Mouse (Mus musculus) thymus, adult 2 months (tissue): ENCODE measurements around the gene Kif26a. TPM values are rescaled to one million over a fixed set of nuclear protein-coding genes. Genes with fewer than 3 reads are reported as not detected.

Source experiments
- DNase-seq: peaks from one replicate; pipeline ENCODE4 v3.0.0; 2021
- H3K27ac ChIP-seq: fragments of 200-500 bp; 2 replicates; pipeline ENCODE4 v1.5.1; 2012; ENCODE audit warnings: low read length, control low read depth; ENCODE audit not compliant: control insufficient read depth, insufficient read depth
- H3K27me3 ChIP-seq: fragments of 200-500 bp; 2 replicates; pipeline ENCODE4 v1.6.1; 2012; ENCODE audit warnings: mild to moderate bottlenecking, low read length, moderate library complexity, mixed read lengths; ENCODE audit not compliant: control insufficient read depth, insufficient read depth
- H3K36me3 ChIP-seq: fragments of 200-500 bp; 2 replicates; pipeline ENCODE4 v1.6.1; 2012; ENCODE audit warnings: mild to moderate bottlenecking, low read length, moderate library complexity; ENCODE audit not compliant: control insufficient read depth, insufficient read depth
- H3K4me1 ChIP-seq: fragments of 200-500 bp; replicated peaks from 2 replicates; pipeline ENCODE4 v1.6.1; 2012; ENCODE audit warnings: low read length; ENCODE audit not compliant: control insufficient read depth, insufficient read depth
- H3K4me3 ChIP-seq: fragments of 200-500 bp; 2 replicates; pipeline ENCODE4 v1.5.1; 2012; ENCODE audit warnings: mild to moderate bottlenecking, low read length, control low read depth, moderate library complexity; ENCODE audit not compliant: control insufficient read depth, insufficient read depth
- CTCF ChIP-seq: fragments of 200-500 bp; IDR thresholded peaks from 2 replicates; pipeline ENCODE4 v1.5.1; 2012; ENCODE audit warnings: mild to moderate bottlenecking, control low read depth, low read length, moderate library complexity, borderline replicate concordance; ENCODE audit not compliant: control insufficient read depth, poor library complexity, insufficient read depth; ENCODE audit errors: extremely low read depth
- POLR2A ChIP-seq: fragments of 200-500 bp; IDR thresholded peaks from 2 replicates; pipeline ENCODE4 v1.6.1; 2012; ENCODE audit warnings: mild to moderate bottlenecking, low read length, control low read depth, moderate library complexity; ENCODE audit not compliant: control insufficient read depth, poor library complexity, insufficient read depth; ENCODE audit errors: extremely low read depth
- WGBS: fragments of 180-500 bp; shearing (Covaris S2); methylation state at CpG from one replicate; pipeline ENCODE4 v1.1.7; 2018; 5-methylcytosine and 5-hydroxymethylcytosine counted together
- polyA plus RNA-seq: library from polyadenylated mRNA; depleted of rRNA; stranded (reverse); fragments of >200 nt; gene quantifications from 2 replicates; pipeline ENCODE4 v1.2.3, GENCODE M21; 2012

Kif26a gene
- polyA plus RNA-seq, 1 experiment, result 6.6 TPM

DNA sequence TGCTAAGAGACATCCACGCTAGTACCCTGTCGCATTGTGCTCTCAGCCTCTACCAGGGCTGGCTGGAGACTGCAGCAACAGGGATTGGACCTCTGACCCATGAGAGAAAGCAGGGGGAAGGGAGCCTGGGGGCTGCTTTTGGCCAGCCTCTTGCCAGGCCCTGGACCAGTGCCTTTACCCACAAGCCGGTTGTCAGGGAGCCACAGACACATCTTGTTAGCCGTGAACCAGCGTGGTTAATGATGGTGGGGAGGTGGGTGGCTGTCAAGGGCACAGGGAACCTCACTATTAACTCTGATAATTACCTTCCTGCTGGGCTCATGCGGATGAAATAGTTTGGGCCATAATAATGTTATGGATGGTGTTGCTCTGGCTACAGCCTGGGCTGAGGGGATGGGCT lies 10.8 kb downstream of the Kif26a start:
- Histone ChIP-seq H3K36me3 (no peaks in the 10 kb centered on the region), H3K4me3 (no peak overlapping the region), H3K4me1 (no peaks in the 10 kb centered on the region), H3K27me3 (no peaks in the 10 kb centered on the region), H3K27ac (no peak overlapping the region)
- TF ChIP-seq CTCF (no peak), POLR2A (no peak)
- no peak for DNase-seq
- 87% methylated on average over 6 of the region's 6 CpGs for WGBS

GRCm38 (mm10) chr12:112158246-112158645 lies 12.2 kb downstream of the Kif26a start:
- no peaks in the 10 kb centered on the region for H3K4me1 ChIP-seq
- H3K27me3 ChIP-seq, result no peaks in the 10 kb centered on the region
- WGBS, result 88% methylated on average over 8 of the region's 8 CpGs
- H3K27ac ChIP-seq, result no peak overlapping the region
- DNase-seq, result no peak
- no peaks in the 10 kb centered on the region for H3K36me3 ChIP-seq
- no peak for TF ChIP-seq CTCF
- TF ChIP-seq POLR2A, result no peak
- no peak overlapping the region for H3K4me3 ChIP-seq

DNA sequence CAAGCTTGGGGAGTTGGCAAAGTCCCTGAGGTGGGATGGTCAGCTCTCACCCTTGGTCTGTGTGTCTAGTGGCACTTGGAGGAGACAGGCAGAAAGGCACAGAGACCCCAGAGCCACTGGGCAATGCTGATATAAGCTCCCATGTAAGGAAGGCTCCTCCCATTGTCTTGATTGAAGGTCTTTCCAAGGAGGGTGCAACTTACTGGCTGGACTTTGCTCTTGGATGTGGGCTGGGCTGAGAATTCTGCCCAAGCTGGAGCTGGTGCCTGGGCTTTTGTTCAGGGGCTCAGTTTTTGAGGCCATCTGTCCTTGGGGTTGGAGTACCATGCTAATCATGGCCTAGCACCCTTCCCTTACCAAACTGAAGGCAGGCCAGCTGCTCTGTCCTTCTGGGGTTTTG lies 12.8 kb downstream of the Kif26a start:
- no peak for DNase-seq
- Histone ChIP-seq H3K27me3 (no peaks in the 10 kb centered on the region), H3K27ac (no peak overlapping the region), H3K36me3 (no peaks in the 10 kb centered on the region), H3K4me3 (no peak overlapping the region), H3K4me1 (no peaks in the 10 kb centered on the region)
- TF ChIP-seq POLR2A (no peak), CTCF (no peak)

GRCm38 (mm10) chr12:112163981-112164839 lies 18.2 kb downstream of the Kif26a start:
- no peak overlapping the region for H3K27ac ChIP-seq
- H3K4me1 ChIP-seq, result no peaks in the 10 kb centered on the region
- DNase-seq, result no peak
- H3K27me3 ChIP-seq, result no peaks in the 10 kb centered on the region
- TF ChIP-seq POLR2A, result no peak
- TF ChIP-seq CTCF, result no peak
- H3K36me3 ChIP-seq, result no peaks in the 10 kb centered on the region
- H3K4me3 ChIP-seq, result no peak overlapping the region
- 86% methylated on average over 16 of the region's 16 CpGs for WGBS

- H3K4me3 ChIP-seq, result no peak overlapping the region
- H3K4me1 ChIP-seq, result no peaks in the 10 kb centered on the region
- H3K27ac ChIP-seq, result no peak overlapping the region
- no peaks in the 10 kb centered on the region for H3K27me3 ChIP-seq
- no peak for TF ChIP-seq CTCF
- no peak for TF ChIP-seq POLR2A
- no peaks in the 10 kb centered on the region for H3K36me3 ChIP-seq
- WGBS, result 74% methylated on average over 6 of the region's 6 CpGs
- DNase-seq, result no peak
Measured at GRCm38 (mm10) chr12:112164840-112165219, 18.8 kb downstream of the Kif26a start.

- Histone ChIP-seq H3K36me3 (no peaks in the 10 kb centered on the region), H3K27ac (no peak overlapping the region), H3K27me3 (no peaks in the 10 kb centered on the region), H3K4me3 (no peak overlapping the region), H3K4me1 (no peaks in the 10 kb centered on the region)
- WGBS, result 83% methylated on average over 5 of the region's 5 CpGs
- TF ChIP-seq POLR2A (no peak), CTCF (no peak)
- no peak for DNase-seq
Measured at GRCm38 (mm10) chr12:112169240-112169639, 23.2 kb downstream of the Kif26a start.
